Mouse (Mus musculus) MEL (cell line): ENCODE measurements at regions not wholly inside any gene's neighbourhood (a gene's known extent, or its start where the extent isn't known, plus 50 kb on each side); places are given as distances from the start of the nearest gene placed in this dataset.

Experiments used
- DNase-seq: peaks from one replicate; pipeline ENCODE4 v3.0.0; 2011; ENCODE audit warnings: low read depth, low spot score
- H3K27ac ChIP-seq: 2 replicates; pipeline ENCODE4 v1.5.1; 2012; ENCODE audit warnings: low read depth, mild to moderate bottlenecking, control low read depth, low read length, moderate library complexity; ENCODE audit not compliant: control insufficient read depth
- H3K27me3 ChIP-seq, 2 experiments: fragments of 150-350 bp in 1 of 2; sonication (generic) in 1 of 2; 2 replicates each; pipeline ENCODE4 v1.6.1; 2012; ENCODE audit warnings: low read length in 2 of 2, mild to moderate bottlenecking in 2 of 2, improper control_type of control experiment in 1 of 2, moderate library complexity in 1 of 2; ENCODE audit not compliant: insufficient read depth in 2 of 2, control insufficient read depth in 1 of 2
- H3K36me3 ChIP-seq, 2 experiments: 2 replicates each; pipeline ENCODE4 v1.6.1; 2012 to 2014; ENCODE audit warnings: low read length in 2 of 2, improper control_type of control experiment in 1 of 2, inconsistent platforms in 1 of 2, mild to moderate bottlenecking in 1 of 2; ENCODE audit not compliant: insufficient read depth in 2 of 2, control insufficient read depth in 1 of 2
- H3K4me1 ChIP-seq, 2 experiments: fragments of 150-350 bp in 1 of 2; sonication (generic) in 1 of 2; 2 replicates each; pipeline ENCODE4 v1.6.1; 2012; ENCODE audit warnings: low read length in 2 of 2, improper control_type of control experiment in 1 of 2, mild to moderate bottlenecking in 1 of 2; ENCODE audit not compliant: insufficient read depth in 2 of 2, control insufficient read depth in 1 of 2
- H3K4me3 ChIP-seq, 2 experiments: fragments of 150-350 bp in 1 of 2; sonication (generic) in 1 of 2; 2 replicates each; pipeline ENCODE4 v1.5.1; 2012; ENCODE audit warnings: low read depth in 2 of 2, low read length in 2 of 2, mild to moderate bottlenecking in 2 of 2, moderate library complexity in 2 of 2, control low read depth in 1 of 2, improper control_type of control experiment in 1 of 2; ENCODE audit not compliant: control insufficient read depth in 1 of 2, insufficient read depth in 1 of 2
- H3K79me2 ChIP-seq: 2 replicates; pipeline ENCODE4 v1.6.1; 2012; ENCODE audit warnings: mild to moderate bottlenecking, low read length, moderate library complexity; ENCODE audit not compliant: control insufficient read depth, poor library complexity, insufficient read depth
- H3K9ac ChIP-seq: 2 replicates; pipeline ENCODE4 v1.6.1; 2012; ENCODE audit warnings: low read depth, mild to moderate bottlenecking, control low read depth, low read length, moderate library complexity; ENCODE audit not compliant: control insufficient read depth, poor library complexity, severe bottlenecking
- H3K9me3 ChIP-seq: fragments of 150-350 bp; sonication (generic); replicated peaks from 2 replicates; pipeline ENCODE4 v1.6.1; 2012; ENCODE audit warnings: mild to moderate bottlenecking, low read length, improper control_type of control experiment, moderate library complexity; ENCODE audit not compliant: insufficient read depth
- CHD1 ChIP-seq: IDR thresholded peaks from 2 replicates; pipeline ENCODE4 v1.6.1; 2012; ENCODE audit warnings: low read depth, mild to moderate bottlenecking, inconsistent platforms, low read length, improper control_type of control experiment
- E2F4 ChIP-seq: IDR thresholded peaks from 2 replicates; pipeline ENCODE4 v1.6.1; 2011; ENCODE audit warnings: low read depth, low read length, improper control_type of control experiment, borderline replicate concordance
- ELF1 ChIP-seq: IDR thresholded peaks from 2 replicates; pipeline ENCODE4 v1.6.1; 2014; ENCODE audit warnings: low read depth, mild to moderate bottlenecking, inconsistent platforms, low read length, improper control_type of control experiment, moderate library complexity
- EP300 ChIP-seq, 2 experiments: IDR thresholded peaks; 2 replicates each; pipeline ENCODE4 v1.6.1; 2011; ENCODE audit warnings: improper control_type of control experiment in 2 of 2, low read length in 2 of 2, low read depth in 1 of 2, mild to moderate bottlenecking in 1 of 2
- ETS1 ChIP-seq: IDR thresholded peaks from 2 replicates; pipeline ENCODE4 v1.6.1; 2012; ENCODE audit warnings: low read depth, mild to moderate bottlenecking, inconsistent platforms, low read length, improper control_type of control experiment, moderate library complexity
- GABPA ChIP-seq: IDR thresholded peaks from 2 replicates; pipeline ENCODE4 v1.6.1; 2012; ENCODE audit warnings: low read depth, mild to moderate bottlenecking, inconsistent platforms, low read length, improper control_type of control experiment, moderate library complexity
- GATA1 ChIP-seq: IDR thresholded peaks from 2 replicates; pipeline ENCODE4 v1.6.1; 2011; ENCODE audit warnings: low read depth, low read length, improper control_type of control experiment
- HCFC1 ChIP-seq: IDR thresholded peaks from 2 replicates; pipeline ENCODE4 v1.6.1; 2012; ENCODE audit warnings: low read depth, mild to moderate bottlenecking, inconsistent platforms, low read length, improper control_type of control experiment, moderate library complexity
- KAT2A ChIP-seq: conservative IDR thresholded peaks from 2 replicates; pipeline ENCODE4 v1.6.1; 2012; ENCODE audit warnings: low read depth, low read length, improper control_type of control experiment, inconsistent platforms
- MAFK ChIP-seq: IDR thresholded peaks from 2 replicates; pipeline ENCODE4 v1.6.1; 2011; ENCODE audit warnings: low read depth, mild to moderate bottlenecking, low read length, improper control_type of control experiment, borderline replicate concordance
- MAX ChIP-seq: IDR thresholded peaks from 2 replicates; pipeline ENCODE4 v1.6.1; 2011; ENCODE audit warnings: low read length, improper control_type of control experiment
- MAZ ChIP-seq: IDR thresholded peaks from 2 replicates; pipeline ENCODE4 v1.6.1; 2012; ENCODE audit warnings: low read depth, mild to moderate bottlenecking, inconsistent platforms, low read length, improper control_type of control experiment
- MEF2A ChIP-seq: IDR thresholded peaks from 2 replicates; pipeline ENCODE4 v1.6.1; 2014; ENCODE audit warnings: low read depth, mild to moderate bottlenecking, inconsistent platforms, low read length, improper control_type of control experiment; ENCODE audit not compliant: poor library complexity, insufficient replicate concordance, severe bottlenecking; ENCODE audit errors: extremely low read depth
- MXI1 ChIP-seq: IDR thresholded peaks from 2 replicates; pipeline ENCODE4 v1.6.1; 2011; ENCODE audit warnings: mild to moderate bottlenecking, low read depth, low read length, improper control_type of control experiment
- MYB ChIP-seq: IDR thresholded peaks from 2 replicates; pipeline ENCODE4 v1.6.1; 2011; ENCODE audit warnings: mild to moderate bottlenecking, low read depth, low read length, improper control_type of control experiment
- NELFE ChIP-seq: IDR thresholded peaks from 2 replicates; pipeline ENCODE4 v1.6.1; 2011; ENCODE audit warnings: low read depth, low read length, improper control_type of control experiment
- NRF1 ChIP-seq: IDR thresholded peaks from 2 replicates; pipeline ENCODE4 v1.6.1; 2014; ENCODE audit warnings: low read depth, mild to moderate bottlenecking, inconsistent platforms, low read length, improper control_type of control experiment, moderate library complexity; ENCODE audit not compliant: poor library complexity, insufficient read depth, severe bottlenecking
- POLR2A ChIP-seq, 2 experiments: IDR thresholded peaks; 2 replicates each; pipeline ENCODE4 v1.6.1; 2011 to 2012; ENCODE audit warnings: low read length in 2 of 2, mild to moderate bottlenecking in 2 of 2, control low read depth in 1 of 2, improper control_type of control experiment in 1 of 2, low read depth in 1 of 2, moderate library complexity in 1 of 2; ENCODE audit not compliant: control insufficient read depth in 1 of 2, insufficient read depth in 1 of 2, poor library complexity in 1 of 2
- POLR2AphosphoS2 ChIP-seq: IDR thresholded peaks from 2 replicates; pipeline ENCODE4 v1.6.1; 2011; ENCODE audit warnings: low read length, improper control_type of control experiment
- POLR2AphosphoS5 ChIP-seq: IDR thresholded peaks from 2 replicates; pipeline ENCODE4 v1.6.1; 2012; ENCODE audit warnings: low read depth, borderline replicate concordance, mild to moderate bottlenecking, inconsistent platforms, low read length, moderate library complexity, mixed read lengths
- RAD21 ChIP-seq: IDR thresholded peaks from 2 replicates; pipeline ENCODE4 v1.6.1; 2011; ENCODE audit warnings: mild to moderate bottlenecking, low read depth, low read length, improper control_type of control experiment
- RCOR1 ChIP-seq: IDR thresholded peaks from 2 replicates; pipeline ENCODE4 v1.6.1; 2012; ENCODE audit warnings: low read depth, mild to moderate bottlenecking, inconsistent platforms, low read length, improper control_type of control experiment
- SMC3 ChIP-seq: IDR thresholded peaks from 2 replicates; pipeline ENCODE4 v1.6.1; 2011; ENCODE audit warnings: low read depth, low read length, improper control_type of control experiment
- TAL1 ChIP-seq: IDR thresholded peaks from 2 replicates; pipeline ENCODE4 v1.6.1; 2012; ENCODE audit warnings: mild to moderate bottlenecking, inconsistent platforms, low read length, moderate library complexity, mixed read lengths
- TCF12 ChIP-seq: IDR thresholded peaks from 2 replicates; pipeline ENCODE4 v1.6.1; 2014; ENCODE audit warnings: low read depth, mild to moderate bottlenecking, inconsistent platforms, low read length, improper control_type of control experiment, moderate library complexity
- USF1 ChIP-seq: IDR thresholded peaks from 2 replicates; pipeline ENCODE4 v1.6.1; 2014; ENCODE audit warnings: low read depth, mild to moderate bottlenecking, inconsistent platforms, low read length, improper control_type of control experiment, moderate library complexity
- USF2 ChIP-seq, 2 experiments: IDR thresholded peaks; 2 replicates each; pipeline ENCODE4 v1.6.1; 2011 to 2012; ENCODE audit warnings: improper control_type of control experiment in 2 of 2, low read length in 2 of 2, borderline replicate concordance in 1 of 2, inconsistent platforms in 1 of 2, low read depth in 1 of 2, mild to moderate bottlenecking in 1 of 2; ENCODE audit not compliant: insufficient read depth in 1 of 2
- ZC3H11A ChIP-seq: IDR thresholded peaks from 2 replicates; pipeline ENCODE4 v1.6.1; 2012; ENCODE audit warnings: low read depth, mild to moderate bottlenecking, inconsistent platforms, low read length, improper control_type of control experiment
- ZKSCAN1 ChIP-seq: IDR thresholded peaks from 2 replicates; pipeline ENCODE4 v1.6.1; 2012; ENCODE audit warnings: low read depth, mild to moderate bottlenecking, inconsistent platforms, low read length, improper control_type of control experiment, moderate library complexity
- ZMIZ1 ChIP-seq: IDR thresholded peaks from 2 replicates; pipeline ENCODE4 v1.6.1; 2012; ENCODE audit warnings: low read depth, mild to moderate bottlenecking, inconsistent platforms, low read length, improper control_type of control experiment, moderate library complexity
- ZNF384 ChIP-seq: IDR thresholded peaks from 2 replicates; pipeline ENCODE4 v1.6.1; 2012; ENCODE audit warnings: low read depth, mild to moderate bottlenecking, inconsistent platforms, low read length, improper control_type of control experiment

DNA sequence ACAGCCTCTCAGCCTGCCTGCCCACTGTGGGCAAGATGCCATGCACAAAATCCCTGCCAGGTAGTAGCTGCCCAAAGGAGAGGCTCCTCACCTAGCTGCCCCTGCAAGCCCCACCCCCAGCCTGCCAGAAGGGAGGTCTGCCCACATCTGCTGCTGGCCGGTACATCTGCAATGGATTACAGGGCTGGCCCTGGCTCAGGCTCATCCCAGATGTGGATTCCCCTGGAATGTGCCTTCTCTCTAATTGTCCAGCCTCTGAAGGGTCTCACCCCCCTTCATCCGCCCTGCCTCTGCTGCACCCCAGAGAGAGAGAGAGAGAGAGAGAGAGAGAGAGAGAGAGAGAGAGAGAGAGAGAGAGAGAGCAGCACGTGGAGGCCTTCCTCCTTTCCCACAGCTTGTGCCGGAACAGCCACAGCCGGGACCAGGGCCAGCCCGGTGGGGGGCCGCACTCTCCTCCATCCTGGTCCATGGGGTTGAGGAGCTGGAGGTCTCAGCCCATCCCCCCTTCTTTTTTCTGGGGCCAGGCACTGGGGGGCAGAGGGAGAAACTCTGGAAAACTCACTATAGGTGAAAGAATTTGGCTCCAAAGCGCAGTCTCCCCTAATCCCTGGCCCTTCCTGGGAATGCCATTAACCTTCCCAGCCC is 161.2 kb upstream of the Tmem28 start:
- no peaks in the 10 kb centered on the region; a peak in 1 of 4 replicates for H3K27me3 ChIP-seq

DNA sequence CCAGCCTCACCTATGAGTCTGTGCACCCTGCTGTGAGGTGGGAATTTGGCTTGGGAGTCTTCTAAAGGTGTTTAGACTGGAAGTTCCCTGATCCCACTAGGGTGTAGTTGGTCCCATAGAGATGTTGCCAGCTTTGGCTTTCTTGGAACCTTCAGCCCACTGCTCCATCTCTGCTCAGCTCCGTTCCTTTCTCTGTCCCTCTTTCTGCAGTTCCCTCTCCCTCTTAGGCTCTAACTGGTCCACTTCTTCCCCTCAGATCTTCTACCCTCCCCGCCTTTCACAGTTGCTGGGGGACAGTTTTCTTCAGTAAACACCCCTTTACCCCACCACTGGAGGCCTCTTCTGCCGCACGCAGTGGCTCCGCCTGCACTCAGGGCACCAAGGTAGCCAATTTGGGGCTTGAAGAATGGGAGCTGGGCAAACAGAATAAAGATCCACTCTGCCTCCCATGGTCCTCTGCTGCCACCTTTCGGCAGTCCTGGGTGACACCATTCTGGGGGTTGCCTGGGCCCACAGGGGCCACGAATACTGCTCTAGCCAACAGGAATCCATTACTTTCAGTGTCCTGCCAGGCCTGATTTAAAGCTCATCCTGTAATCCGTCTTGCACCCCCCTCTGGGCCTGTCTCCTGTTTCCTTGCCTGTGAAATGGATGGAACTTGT is 162.9 kb upstream of the Tmem28 start:
- H3K36me3 ChIP-seq, result no peaks in the 10 kb centered on the region
- no peaks in the 10 kb centered on the region for H3K79me2 ChIP-seq
- no peaks in the 10 kb centered on the region; a peak in 1 of 4 replicates for H3K27me3 ChIP-seq
- no peak overlapping the region for H3K4me3 ChIP-seq
- no peak overlapping the region for H3K9ac ChIP-seq
- peak; percentile 46 for DNase-seq
- H3K27ac ChIP-seq, result no peak overlapping the region
- H3K9me3 ChIP-seq, result no peaks in the 10 kb centered on the region
- H3K4me1 ChIP-seq, result no peaks in the 10 kb centered on the region
- TF ChIP-seq TAL1 (no peak), MXI1 (no peak), SMC3 (peak; percentile 67), USF2 (IDR thresholded peaks at IDR 0.05; ENCODE audit: borderline replicate concordance in 1 of 2, insufficient read depth in 1 of 2, low read depth in 1 of 2, low read length in 2 of 2) (no peak), ZMIZ1 (no peak), MAZ (no peak), MEF2A (no peak), GATA1 (no peak), CHD1 (no peak), ZNF384 (no peak), ELF1 (no peak), ZKSCAN1 (no peak), ZC3H11A (peak; percentile 43), TCF12 (no peak), EP300 (IDR thresholded peaks at IDR 0.05; ENCODE audit: low read depth in 1 of 2, low read length in 2 of 2) (no peak), RCOR1 (no peak), RAD21 (peak; percentile 75), POLR2AphosphoS2 (no peak), USF1 (no peak), NELFE (no peak), MYB (no peak), POLR2AphosphoS5 (no peak), MAX (no peak)

More for the DNA sequence above, 161.2 kb upstream of the Tmem28 start:
- Histone ChIP-seq H3K27ac (no peak overlapping the region), H3K9me3 (no peaks in the 10 kb centered on the region), H3K36me3 (no peaks in the 10 kb centered on the region), H3K4me1 (no peaks in the 10 kb centered on the region), H3K9ac (no peak overlapping the region), H3K4me3 (no peak overlapping the region), H3K79me2 (no peaks in the 10 kb centered on the region)
- TF ChIP-seq USF2 (IDR thresholded peaks at IDR 0.05; ENCODE audit: borderline replicate concordance in 1 of 2, insufficient read depth in 1 of 2, low read depth in 1 of 2, low read length in 2 of 2) (no peak), POLR2AphosphoS5 (no peak), HCFC1 (no peak), ELF1 (no peak), GABPA (no peak), GATA1 (no peak), MAZ (no peak), POLR2A (IDR thresholded peaks at IDR 0.05; ENCODE audit: control insufficient read depth in 1 of 2, insufficient read depth in 1 of 2, low read depth in 1 of 2, low read length in 2 of 2, poor library complexity in 1 of 2) (no peak), TCF12 (no peak), KAT2A (no peak), E2F4 (no peak), USF1 (no peak), SMC3 (no peak), ETS1 (no peak), CHD1 (no peak), ZC3H11A (no peak), TAL1 (no peak), MAFK (no peak), NRF1 (no peak), ZNF384 (no peak)
- no peak for DNase-seq
